Mouse (Mus musculus): ENCODE data around the gene Cuta. TPM values are rescaled to one million over a fixed set of nuclear protein-coding genes. Genes with fewer than 3 reads are reported as not detected.

Cuta gene
- polyA plus RNA-seq, 1 experiment from 2014 or later = 189 TPM

DNA sequence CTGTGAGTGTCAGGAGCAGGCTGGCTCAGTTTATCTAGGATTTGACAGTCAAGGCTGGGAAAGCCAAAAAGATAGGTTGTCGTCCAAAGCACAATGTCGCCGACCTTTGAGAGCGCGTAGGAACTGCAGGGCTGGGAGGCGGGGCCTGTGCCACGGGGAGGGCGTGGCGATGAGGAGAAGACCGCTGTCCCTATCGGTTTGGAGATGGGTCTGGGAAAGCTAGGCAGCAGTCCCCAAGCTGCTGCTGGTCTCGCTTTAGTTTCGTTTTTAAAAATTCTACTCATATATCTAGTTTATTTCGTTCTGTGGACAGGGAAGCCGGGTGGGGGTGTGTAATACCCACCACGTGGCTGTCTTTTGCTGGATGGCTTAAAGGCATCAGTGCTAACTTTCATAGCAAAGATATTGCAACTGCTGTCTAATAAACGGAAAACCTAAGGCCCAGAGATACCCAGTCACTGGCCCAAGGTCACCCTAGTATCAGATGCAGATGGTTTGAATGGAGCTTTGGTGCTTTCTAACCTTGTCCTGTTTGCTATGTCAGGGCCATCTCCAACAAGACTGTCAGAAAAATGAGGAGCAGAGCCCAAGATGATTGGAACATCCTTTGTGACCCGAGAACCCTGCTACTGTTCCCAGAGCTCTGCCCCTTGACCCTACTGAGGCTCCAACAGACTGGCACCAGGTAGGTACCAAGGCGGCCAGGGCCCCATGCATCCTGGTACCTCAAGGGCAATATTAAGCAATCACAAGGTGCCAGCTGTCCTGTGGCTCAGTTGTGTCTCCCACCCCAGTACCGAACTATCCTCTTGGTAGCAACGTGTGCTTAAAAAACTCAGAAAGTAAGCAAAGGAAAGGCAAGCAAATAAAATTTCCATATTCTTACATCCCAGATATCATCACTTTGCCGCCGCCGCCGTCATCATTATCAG lies 54.1 kb downstream of the Cuta start:
- 24% methylated on average over 25 of the region's 25 CpGs for WGBS
- Histone ChIP-seq H3K4me1 (replicated peaks) (peaks cover 20% of the 10 kb centered on the region), H3K9me3 (no peaks in the 10 kb centered on the region), H3K27me3 (ENCODE audit: insufficient read depth, poor library complexity, severe bottlenecking) (peaks cover 50% of the 10 kb centered on the region), H3K27ac (no peak overlapping the region), H3K4me3 (peak overlapping the region; percentile 45), H3K36me3 (no peaks in the 10 kb centered on the region)
- DNase-seq (ENCODE audit: low spot score) = peak; percentile 71

Other genes starting within 250 kb of the Cuta start
- gene Crebrf, start 223.9 kb downstream of the Cuta start, polyA plus RNA-seq (2016; fragmentation: Nextera tagmentation; extraction: Ambion mirVana) = 3.4 and 4.6 TPM in 2 replicates
- 48.4 and 54.3 TPM in 2 replicates for gene Bnip1, start 158.5 kb downstream of the Cuta start, polyA plus RNA-seq (2016; fragmentation: Nextera tagmentation; extraction: Ambion mirVana)
- gene Nkx2-5, start 94.6 kb downstream of the Cuta start, polyA plus RNA-seq (2016; fragmentation: Nextera tagmentation; extraction: Ambion mirVana) = 0.21 TPM in 1 of 2 replicates, not detected in the other
- gene Kifc5b, start 22.5 kb downstream of the Cuta start, polyA plus RNA-seq (2016; fragmentation: Nextera tagmentation; extraction: Ambion mirVana) = 9.2 and 12.0 TPM in 2 replicates
- 4.5 and 8.2 TPM in 2 replicates for gene Phf1, start 6.5 kb downstream of the Cuta start, polyA plus RNA-seq (2016; fragmentation: Nextera tagmentation; extraction: Ambion mirVana)
- gene Syngap1, start 1.7 kb upstream of the Cuta start, polyA plus RNA-seq (2016; fragmentation: Nextera tagmentation; extraction: Ambion mirVana) = 2.0 TPM in 2 replicates
- 16.5 and 19.9 TPM in 2 replicates for gene Zbtb9, start 33.6 kb upstream of the Cuta start, polyA plus RNA-seq (2016; fragmentation: Nextera tagmentation; extraction: Ambion mirVana)
- 2.9 and 6.6 TPM in 2 replicates for gene Bak1, start 89.4 kb upstream of the Cuta start, polyA plus RNA-seq (2016; fragmentation: Nextera tagmentation; extraction: Ambion mirVana)
- 1.8 and 2.0 TPM in 2 replicates for gene Itpr3, start 117.7 kb upstream of the Cuta start, polyA plus RNA-seq (2016; fragmentation: Nextera tagmentation; extraction: Ambion mirVana)
- gene Uqcc2, start 194.3 kb upstream of the Cuta start, polyA plus RNA-seq (2016; fragmentation: Nextera tagmentation; extraction: Ambion mirVana) = 395 and 442 TPM in 2 replicates
- gene Ip6k3, start 228.2 kb upstream of the Cuta start, polyA plus RNA-seq (2016; fragmentation: Nextera tagmentation; extraction: Ambion mirVana) = 0.06 and 0.31 TPM in 2 replicates